Mouse (Mus musculus) adrenal gland, postnatal 0 days (tissue): Measurements from ENCODE around the gene Rln1. TPM values are rescaled to one million over a fixed set of nuclear protein-coding genes. Genes with fewer than 3 reads are reported as not detected.

Experiments used
- polyA plus RNA-seq: library from polyadenylated mRNA; unstranded; fragments of >200 nt; fragmentation: Nextera tagmentation; extraction: Ambion mirVana; gene quantifications from 2 replicates; pipeline ENCODE4 v1.2.1, GENCODE M21; 2015

Gene Rln1
- polyA plus RNA-seq: 0.35 and 0.41 TPM in 2 replicates

GRCm38 (mm10) chr19:29334068-29334745 lies at the start of gene Rln1:
TSS of gene Rln1 (minus strand) at chr19:29334670.

GRCm38 (mm10) chr19:29366969-29367622 lies 32.6 kb upstream of the Rln1 start, which contains the start of the genes Plgrkt and Cd274:
TSS of gene Plgrkt (minus strand) at chr19:29367390.
TSS of gene Cd274 (plus strand) at chr19:29367455.

GRCm38 (mm10) chr19:29325053-29325851 lies 9.2 kb downstream of the Rln1 start, which contains the start of gene Insl6:
TSS of gene Insl6 (minus strand) at chr19:29325356.

Other genes starting within 250 kb of the Rln1 start
- 27.1 and 38.7 TPM in 2 replicates for gene Rcl1, start 233.3 kb downstream of the Rln1 start, polyA plus RNA-seq
- gene Jak2, start 82.8 kb downstream of the Rln1 start, polyA plus RNA-seq: 6.8 and 7.8 TPM in 2 replicates
- 5.0 and 6.6 TPM in 2 replicates for gene Insl6, start 9.3 kb downstream of the Rln1 start, polyA plus RNA-seq
- gene Plgrkt, start 32.7 kb upstream of the Rln1 start, polyA plus RNA-seq: 83.2 and 94.5 TPM in 2 replicates
- 0.41 and 0.62 TPM in 2 replicates for gene Cd274, start 32.8 kb upstream of the Rln1 start, polyA plus RNA-seq
- gene Pdcd1lg2, start 76.2 kb upstream of the Rln1 start, polyA plus RNA-seq: not detected in 2 replicates
- gene Ric1, start 187.6 kb upstream of the Rln1 start, polyA plus RNA-seq: 7.4 and 9.9 TPM in 2 replicates